Mouse (Mus musculus): ENCODE results near the gene Fyn.

Fyn gene

GRCm38 (mm10) chr10:39597116-39597791, 228.6 kb downstream of the Fyn start:
- DNase-seq (ENCODE audit: inconsistent age in 2 of 2, low spot score in 1 of 2), result no peak

- DNase-seq (ENCODE audit: inconsistent age in 2 of 2, low spot score in 1 of 2), result no peak
Measured at GRCm38 (mm10) chr10:39597792-39598183, 229.1 kb downstream of the Fyn start.

GRCm38 (mm10) chr10:39599601-39600000, 230.9 kb downstream of the Fyn start:
- DNase-seq (ENCODE audit: inconsistent age in 2 of 2, low spot score in 1 of 2), result no peak

GRCm38 (mm10) chr10:39600115-39600514, 231.5 kb downstream of the Fyn start:
- no peak for DNase-seq (ENCODE audit: inconsistent age in 2 of 2, low spot score in 1 of 2)

GRCm38 (mm10) chr10:39601068-39601467, 232.4 kb downstream of the Fyn start:
- no peak for DNase-seq (ENCODE audit: inconsistent age in 2 of 2, low spot score in 1 of 2)

GRCm38 (mm10) chr10:39606434-39606833, 237.8 kb downstream of the Fyn start:
- no peak for DNase-seq (ENCODE audit: inconsistent age in 2 of 2, low spot score in 1 of 2)

GRCm38 (mm10) chr10:39611234-39611633, 242.6 kb downstream of the Fyn start:
- peak in 1 of 2 experiments; percentile 30 for DNase-seq (ENCODE audit: inconsistent age in 2 of 2, low spot score in 1 of 2)

- DNase-seq (ENCODE audit: inconsistent age in 2 of 2, low spot score in 1 of 2), result no peak
Measured at GRCm38 (mm10) chr10:39612131-39612530, 243.5 kb downstream of the Fyn start.

GRCm38 (mm10) chr10:39612633-39612988, 244.0 kb downstream of the Fyn start, which contains the start of gene Traf3ip2:
Traf3ip2 (plus strand) TSS chr10:39612934.
- no peak for DNase-seq (ENCODE audit: inconsistent age in 2 of 2, low spot score in 1 of 2)

GRCm38 (mm10) chr10:39612989-39613831, 244.6 kb downstream of the Fyn start:
- peak; percentile 82 to 94 for DNase-seq (ENCODE audit: inconsistent age in 2 of 2, low spot score in 1 of 2)

GRCm38 (mm10) chr10:39613973-39614372, 245.3 kb downstream of the Fyn start:
- DNase-seq (ENCODE audit: inconsistent age in 2 of 2, low spot score in 1 of 2), result peak in 1 of 2 experiments; percentile 72

GRCm38 (mm10) chr10:39614676-39615075, 246.0 kb downstream of the Fyn start:
- DNase-seq (ENCODE audit: inconsistent age in 2 of 2, low spot score in 1 of 2), result peak; percentile 86 to 91
